Mouse (Mus musculus): Measurements from ENCODE around the gene Cenpi.

DNA sequence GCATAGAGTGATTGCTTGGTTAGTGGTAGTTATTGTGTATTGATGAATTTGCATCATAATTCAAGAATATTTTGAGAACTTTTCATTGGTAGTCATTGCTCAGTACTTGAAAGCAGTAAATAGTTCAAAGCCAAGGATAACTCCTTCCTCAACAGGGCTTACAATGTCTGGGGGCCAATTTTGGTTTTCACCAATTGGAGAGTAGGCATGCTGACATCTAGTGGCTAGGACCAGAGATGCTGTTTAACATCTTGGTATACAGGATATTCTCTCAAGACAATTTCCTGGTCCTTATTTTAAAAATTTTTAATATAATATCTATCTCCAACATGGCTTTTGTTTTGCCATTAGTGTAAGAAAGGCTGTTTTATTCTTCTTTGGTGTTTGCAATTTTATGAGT, 46.0 kb downstream of the Cenpi start:
- TF ChIP-seq EP300 (IDR thresholded peaks at IDR 0.05; ENCODE audit: low read length) (no peak), POLR2A (IDR thresholded peaks at IDR 0.05; ENCODE audit: low read depth, low read length) (no peak), USF2 (conservative IDR thresholded peaks at IDR 0.05; ENCODE audit: low read depth, low read length) (no peak), MAX (IDR thresholded peaks at IDR 0.05; ENCODE audit: low read length) (no peak), MYC (IDR thresholded peaks at IDR 0.05; ENCODE audit: low read depth, low read length) (no peak), JUN (IDR thresholded peaks at IDR 0.05; ENCODE audit: insufficient read depth, low read depth, low read length) (no peak), CTCF (conservative IDR thresholded peaks at IDR 0.05 in 1 of 2, IDR thresholded peaks at IDR 0.05 in 1 of 2; ENCODE audit: low read depth in 2 of 2, low read length in 2 of 2) (peak in 1 of 2 experiments; percentile 49; a peak in 2 of 4 replicates)
